Mouse (Mus musculus) left cerebral cortex, postnatal 4 days (tissue): ENCODE results near the gene Arrdc4. TPM values are rescaled to one million over a fixed set of nuclear protein-coding genes. Genes with fewer than 3 reads are reported as not detected.

Source experiments
- DNase-seq: peaks from one replicate; pipeline ENCODE4 v3.0.0-alpha.2; 2022
- intact Hi-C: fragments of 180-260 bp; cut with DNase I; formaldehyde crosslinking; loops from one replicate; pipeline ENCODE4 v1.15.1; 2025
- total RNA-seq, 2 experiments: library from RNA; stranded (reverse); gene quantifications; 2 replicates each; pipeline ENCODE4 v1.2.3; 2021

Gene Arrdc4
- total RNA-seq, 2 experiments from 2014 or later: 38.2 to 42.0 TPM

GRCm38 (mm10) chr7:68712928-68713327 is 36.1 kb downstream of the Arrdc4 start:
- intact Hi-C loops: no loop called here
- DNase-seq: no peak

GRCm38 (mm10) chr7:68712425-68712824 is 36.6 kb downstream of the Arrdc4 start:
- intact Hi-C loops: no loop called here

GRCm38 (mm10) chr7:68709319-68709573 is 39.8 kb downstream of the Arrdc4 start:
- DNase-seq: no peak
- intact Hi-C loops: no loop called here

More at GRCm38 (mm10) chr7:68712425-68712824, 36.6 kb downstream of the Arrdc4 start:
- no peak for DNase-seq

- no peak for DNase-seq
- intact Hi-C loops: no loop called here
Observed at GRCm38 (mm10) chr7:68708563-68709318, 40.3 kb downstream of the Arrdc4 start.

GRCm38 (mm10) chr7:68705162-68705561 is 43.9 kb downstream of the Arrdc4 start:
- DNase-seq: no peak
- intact Hi-C loops: no loop called here

- intact Hi-C loops: no loop called here
- DNase-seq: no peak
Observed at GRCm38 (mm10) chr7:68697313-68697712, 51.7 kb downstream of the Arrdc4 start.

- DNase-seq: peak; percentile 6
- intact Hi-C loops: no loop called here
Observed at GRCm38 (mm10) chr7:68696908-68697307, 52.1 kb downstream of the Arrdc4 start.

GRCm38 (mm10) chr7:68696446-68696845 is 52.6 kb downstream of the Arrdc4 start:
- no peak for DNase-seq
- intact Hi-C loops: no loop called here

GRCm38 (mm10) chr7:68692731-68693130 is 56.3 kb downstream of the Arrdc4 start:
- no peak for DNase-seq
- intact Hi-C loops: no loop called here

- intact Hi-C loops: no loop called here
- no peak for DNase-seq
Observed at GRCm38 (mm10) chr7:68691454-68691853, 57.6 kb downstream of the Arrdc4 start.

- intact Hi-C loops: no loop called here
- no peak for DNase-seq
Observed at GRCm38 (mm10) chr7:68687140-68687611, 61.9 kb downstream of the Arrdc4 start.
